Mouse (Mus musculus) monocyte, adult 5-6 weeks (primary cell): ENCODE measurements around the gene Tsc2. TPM values are rescaled to one million over a fixed set of nuclear protein-coding genes. Genes with fewer than 3 reads are reported as not detected.

ENCODE experiments used
- ATAC-seq: fragments of 153-309, 156-312 bp; replicated peaks from 2 replicates; pipeline ENCODE4 v1.8.0; 2017; ENCODE audit warnings: mild to moderate bottlenecking; ENCODE audit not compliant: low TSS enrichment, insufficient number of reproducible peaks, severe bottlenecking, poor library complexity, low FRiP score
- total RNA-seq: library from RNA; stranded (forward); fragments of 200-1000, 200-491, 200-594 nt; gene quantifications from 3 replicates; pipeline ENCODE4 v1.2.3, GENCODE M21; 2017

Gene Tsc2
- total RNA-seq, 1 experiment from 2014 or later: 20.2 TPM

DNA sequence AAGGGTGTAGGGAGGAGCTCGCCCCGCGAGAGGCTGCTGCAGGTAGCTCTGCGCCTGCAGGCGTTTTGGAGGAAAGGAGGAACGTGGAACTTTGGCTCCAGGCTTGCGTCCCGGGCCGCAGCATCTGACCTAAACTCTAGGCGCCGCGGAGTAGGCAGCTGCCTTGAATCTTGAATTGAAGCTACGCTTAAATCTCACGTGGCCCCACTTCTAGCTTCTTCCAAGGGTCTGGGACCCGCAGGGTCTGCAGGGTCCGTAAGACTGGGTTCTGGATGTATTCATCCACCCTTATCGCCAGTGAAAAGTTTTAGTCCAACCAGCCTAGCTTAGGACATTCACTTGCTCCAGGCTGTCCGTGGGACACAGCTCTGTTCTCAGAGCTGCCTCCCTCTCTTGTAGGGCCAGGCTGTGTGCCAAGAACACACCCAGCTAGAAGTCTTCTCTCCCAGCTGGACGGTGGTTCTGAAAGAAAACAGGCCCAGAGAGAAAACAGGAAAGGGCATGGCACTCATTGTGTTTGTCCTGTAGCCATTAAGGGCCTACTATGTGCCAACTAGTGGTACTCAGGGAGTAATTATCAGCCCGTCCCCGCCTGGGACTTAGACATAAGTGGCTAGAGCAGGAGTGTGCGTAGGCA is 501 bp upstream of the Tsc2 start:
- ATAC-seq: no peak

DNA sequence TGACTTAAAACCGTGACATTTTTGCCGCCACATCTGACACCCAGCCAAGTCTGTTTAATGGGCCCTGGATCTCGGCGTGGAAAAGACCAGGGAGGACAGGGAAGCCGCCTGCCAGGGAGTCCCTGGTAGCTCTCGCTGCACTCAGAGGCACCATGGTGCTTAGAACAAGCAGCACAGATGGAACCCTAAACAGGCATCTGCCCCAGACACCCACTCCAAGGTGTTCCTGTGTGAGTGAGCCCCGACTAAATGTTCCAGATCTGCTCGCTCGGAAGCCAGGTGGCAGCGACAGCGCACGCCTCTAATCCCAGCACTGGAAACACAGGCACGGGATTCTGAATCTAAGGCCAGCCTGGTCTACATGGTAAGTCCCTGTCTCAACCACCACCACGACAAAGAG is 2.4 kb downstream of the Tsc2 start:
- no peak for ATAC-seq

DNA sequence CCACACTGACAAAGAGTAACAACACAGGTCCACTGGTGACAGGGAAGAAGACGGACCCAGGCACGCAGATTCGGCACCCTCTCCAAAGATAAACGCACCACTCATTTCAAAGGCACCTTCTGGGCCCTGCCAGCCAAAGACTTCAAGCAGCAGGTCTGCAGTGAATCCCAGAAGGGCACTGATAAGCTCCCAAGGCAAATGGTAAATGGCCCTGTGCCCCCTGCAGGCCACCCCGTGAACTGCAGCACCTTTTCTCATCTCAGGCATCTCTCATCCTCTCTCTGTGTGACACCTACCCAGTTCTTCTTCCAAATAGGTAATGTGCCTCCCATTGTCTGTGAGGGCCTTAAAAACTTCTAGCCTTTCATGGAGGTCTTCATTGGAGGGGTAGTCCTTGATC is 3.8 kb downstream of the Tsc2 start:
- peak; percentile 71 for ATAC-seq

DNA sequence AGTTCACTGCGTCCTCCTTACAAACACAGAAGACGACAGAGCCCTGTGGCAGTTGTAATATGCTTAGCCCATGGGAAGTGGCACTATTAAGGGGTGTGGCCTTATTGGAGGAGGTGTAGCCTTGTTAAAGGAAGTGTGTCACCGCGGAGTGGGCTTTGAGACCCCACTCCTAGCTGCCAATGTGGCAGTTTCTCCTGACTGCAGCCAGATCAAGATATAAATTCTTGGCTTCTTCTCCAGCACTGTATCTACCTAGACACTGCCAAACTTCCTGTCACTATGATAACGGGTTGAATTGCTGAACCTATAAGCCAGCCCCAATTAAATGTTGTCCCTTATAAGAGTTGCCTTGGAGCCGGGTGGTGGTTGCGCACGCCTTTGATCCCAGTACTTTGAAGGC is 7.0 kb downstream of the Tsc2 start:
- no peak for ATAC-seq

DNA sequence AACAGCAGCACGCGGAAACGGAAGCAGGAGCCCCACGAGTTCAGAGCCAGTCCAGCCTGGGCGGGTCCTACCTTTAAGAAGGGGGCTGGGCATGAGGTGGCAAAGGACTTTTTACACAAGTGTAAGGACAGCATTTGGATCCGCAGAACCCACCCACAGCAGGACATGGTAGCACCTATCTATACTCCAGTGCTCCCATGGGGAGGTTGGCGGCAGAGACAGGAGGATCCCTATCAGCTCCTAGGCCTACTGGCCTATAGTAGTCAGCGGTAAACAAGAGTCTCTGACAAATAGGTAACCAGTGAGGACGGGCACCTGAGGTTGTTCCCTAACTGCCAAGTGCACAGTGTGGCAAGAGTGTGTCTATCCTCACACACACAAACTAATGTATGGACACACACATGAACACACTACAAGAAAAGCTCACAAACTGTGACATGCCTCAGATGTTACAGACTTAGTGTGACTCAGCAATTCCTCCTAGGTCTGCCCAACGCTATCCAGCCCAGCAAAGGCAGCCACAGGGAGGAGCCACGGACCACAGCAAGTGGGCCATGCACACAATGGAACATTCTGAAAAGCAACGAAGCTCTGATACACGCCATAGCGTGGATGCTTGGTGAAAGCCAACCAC is 14.8 kb downstream of the Tsc2 start:
- no peak for ATAC-seq

DNA sequence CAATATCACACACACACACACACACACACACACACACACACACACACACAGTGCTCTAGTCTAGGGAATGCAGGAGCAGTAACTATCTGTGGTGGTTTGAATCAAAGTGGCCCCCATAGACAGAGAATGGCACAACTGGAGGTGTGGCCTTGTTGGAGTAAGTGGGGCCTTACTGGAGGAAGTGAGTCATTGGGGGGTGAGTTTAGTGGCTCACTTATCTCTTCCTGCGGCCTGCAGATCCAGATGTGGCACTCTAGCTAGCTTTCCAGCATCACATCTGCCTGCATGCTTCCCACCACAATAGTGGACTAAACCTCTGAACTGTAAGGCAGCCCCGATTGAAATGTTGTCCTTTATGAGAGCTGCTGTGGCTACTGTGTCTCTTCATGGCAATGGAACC is 21.7 kb downstream of the Tsc2 start:
- no peak for ATAC-seq

DNA sequence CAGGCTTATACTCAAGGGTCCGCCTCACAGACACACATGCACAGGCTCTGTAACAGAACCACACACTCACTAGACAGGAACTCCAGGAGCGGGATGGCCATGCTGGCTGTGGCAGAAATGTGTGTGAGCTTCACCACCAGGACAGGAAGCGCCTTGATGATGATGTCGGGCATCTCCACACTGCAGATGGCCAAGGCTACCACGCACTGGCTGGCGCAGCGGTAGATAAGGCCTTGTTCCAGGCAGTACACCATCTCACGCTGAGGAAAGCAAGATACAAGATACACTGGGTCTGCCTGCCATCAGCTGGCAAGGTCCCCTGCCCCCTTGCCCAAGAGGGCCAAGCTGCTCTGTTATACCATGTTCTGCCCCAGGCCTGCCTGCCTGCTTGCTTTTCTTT is 23.6 kb downstream of the Tsc2 start:
- ATAC-seq: no peak

DNA sequence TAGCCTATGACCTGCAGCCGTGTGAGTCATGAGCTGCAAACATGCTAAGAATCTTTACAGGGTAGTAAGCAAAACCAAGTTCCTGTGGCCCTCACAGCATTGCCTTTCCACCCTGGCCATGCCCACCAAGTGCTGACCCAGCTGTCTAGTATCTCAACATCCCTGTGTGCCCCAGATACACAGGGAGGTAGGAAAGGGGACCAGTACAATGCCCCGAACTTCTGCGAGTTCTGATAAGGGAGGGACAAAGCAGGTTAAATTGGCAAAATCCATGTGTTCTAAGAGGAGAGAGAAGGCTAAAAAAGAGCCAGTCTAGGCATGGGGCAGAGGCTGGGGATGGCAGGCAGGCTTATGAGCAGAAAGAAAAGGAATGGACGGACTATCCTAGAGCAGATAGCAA is 24.1 kb downstream of the Tsc2 start:
- no peak for ATAC-seq

DNA sequence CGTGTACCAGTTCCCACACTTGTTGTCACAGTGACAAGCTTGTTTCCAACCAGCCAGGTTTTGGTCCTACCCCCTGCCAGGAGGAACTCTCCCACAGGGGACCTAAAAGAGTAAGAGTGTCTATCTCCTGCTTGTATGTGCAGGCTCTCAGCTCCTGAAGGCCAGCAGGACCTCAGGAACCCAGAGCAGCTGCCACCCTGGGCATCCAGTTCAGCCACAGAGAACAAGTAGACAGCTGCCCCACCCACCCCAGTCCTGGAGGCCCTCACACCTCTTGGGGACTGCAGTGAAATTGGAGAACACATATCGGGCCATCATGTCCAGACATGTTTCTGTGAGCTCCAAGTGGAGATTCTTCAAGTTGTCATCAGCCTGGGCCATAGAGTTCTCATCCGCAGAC is 27.9 kb downstream of the Tsc2 start:
- ATAC-seq: no peak

DNA sequence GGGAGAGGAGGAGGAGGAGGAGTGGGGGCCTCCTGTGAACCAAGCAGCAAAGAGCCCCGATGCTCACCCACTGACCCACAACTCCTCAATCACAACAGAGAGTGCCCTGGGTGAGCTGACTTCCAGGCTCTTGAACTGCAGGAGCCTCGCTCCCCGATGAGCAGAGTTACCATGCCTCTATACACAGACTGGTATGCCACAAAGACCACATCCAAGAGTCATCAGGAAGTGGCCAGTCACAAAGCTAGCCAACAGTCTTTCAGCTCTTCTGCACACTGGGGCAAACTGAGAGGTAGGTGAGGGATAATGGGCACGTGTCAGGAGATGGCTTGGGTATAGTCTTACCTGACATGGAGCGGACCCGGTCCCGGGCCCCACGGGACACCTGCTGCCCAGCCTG is 28.5 kb downstream of the Tsc2 start:
- 0 out of 2 replicates have a peak, but pooled peaks have one; percentile 23 for ATAC-seq

DNA sequence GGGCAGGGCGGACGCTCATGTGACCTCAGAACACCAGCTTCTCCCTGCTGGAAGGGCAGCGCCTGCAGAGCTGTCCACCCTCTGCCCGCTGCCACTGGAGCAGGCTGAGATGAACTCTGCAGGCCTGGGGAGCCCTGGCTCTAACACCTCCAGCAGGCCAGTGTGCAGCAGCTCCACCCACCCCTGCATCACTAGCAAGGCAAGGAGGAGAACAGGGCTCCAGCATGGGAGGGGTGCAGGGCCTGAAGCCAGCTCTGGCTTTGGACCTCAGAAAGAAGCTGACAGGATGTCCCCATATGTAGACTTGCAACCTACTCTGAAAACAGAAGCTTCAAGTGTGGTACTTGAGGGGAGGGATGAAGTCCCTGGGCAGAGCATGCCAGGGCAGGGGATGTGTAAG is 31.9 kb downstream of the Tsc2 start:
- ATAC-seq: no peak

DNA sequence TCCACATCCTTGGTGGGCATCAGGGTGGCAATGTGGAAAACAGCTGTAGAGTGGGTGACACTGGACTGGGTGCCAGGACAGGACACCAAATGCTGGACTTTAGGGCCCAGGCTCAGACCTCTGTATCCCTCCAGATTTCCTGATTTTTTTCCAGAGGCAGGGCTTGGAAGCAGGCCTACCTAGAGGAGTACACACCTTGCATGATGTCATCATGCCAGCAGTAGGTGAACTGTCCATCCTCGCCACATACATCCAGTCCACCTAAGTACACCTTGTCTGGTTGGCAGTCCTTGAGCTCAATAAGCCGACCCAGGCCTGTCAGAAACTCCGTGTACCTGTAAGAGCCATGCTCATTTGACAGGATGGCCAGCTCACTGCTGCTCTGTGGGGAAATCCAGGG is 34.4 kb downstream of the Tsc2 start:
- ATAC-seq: no peak

DNA sequence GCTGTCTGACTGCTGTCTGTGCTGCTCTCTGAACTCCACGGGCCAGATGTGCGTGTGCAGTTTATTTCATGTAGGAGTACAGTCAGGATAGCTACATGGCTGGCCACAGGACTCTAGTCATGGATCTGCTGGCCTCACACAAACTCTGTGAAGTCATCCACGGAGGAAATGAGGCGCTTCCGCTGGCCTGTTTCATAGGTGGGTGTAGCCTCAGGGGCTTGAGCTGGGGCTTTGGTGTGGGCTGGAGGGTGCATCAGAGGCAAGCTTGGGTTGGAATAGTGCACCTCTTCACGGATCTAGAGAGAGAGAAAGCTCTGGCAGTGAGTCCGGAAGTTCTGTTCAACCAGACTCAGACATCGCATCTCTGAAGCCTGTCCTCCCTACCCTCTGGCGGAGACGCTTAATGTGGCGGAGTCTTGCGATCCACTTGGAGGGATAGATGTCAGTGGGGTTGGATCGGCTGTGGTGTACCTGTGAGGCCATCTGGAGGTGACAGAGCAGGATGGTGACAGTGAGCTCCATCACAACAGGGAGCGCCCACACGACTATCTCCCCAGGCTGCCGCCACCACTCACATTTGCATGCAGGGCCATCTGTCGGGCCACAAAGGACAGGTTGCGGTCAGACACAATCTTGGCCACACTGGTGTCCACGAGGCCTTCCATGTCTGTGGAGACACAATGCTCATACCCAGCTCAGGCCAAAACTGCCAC is 35.8 kb downstream of the Tsc2 start:
- no peak for ATAC-seq

DNA sequence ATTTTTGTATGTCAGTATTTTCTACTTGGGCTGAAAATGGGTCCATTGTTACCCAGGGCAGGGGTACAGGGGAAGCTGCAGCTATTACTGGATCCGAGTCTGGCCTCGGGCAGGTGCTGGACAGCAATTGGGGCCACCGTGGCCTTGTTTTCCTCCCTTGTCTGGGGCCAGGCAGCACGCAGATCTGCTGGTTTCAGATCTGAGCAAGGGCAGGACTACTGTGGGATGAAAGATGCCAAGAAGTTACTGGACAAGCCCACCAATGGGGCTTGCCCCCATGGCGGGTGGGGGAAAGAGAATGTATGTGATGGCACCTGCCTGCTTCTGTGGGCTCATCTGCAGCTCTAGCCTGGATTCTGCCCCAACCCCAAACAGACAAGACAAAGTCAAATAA is 36.4 kb downstream of the Tsc2 start:
- ATAC-seq: no peak

DNA sequence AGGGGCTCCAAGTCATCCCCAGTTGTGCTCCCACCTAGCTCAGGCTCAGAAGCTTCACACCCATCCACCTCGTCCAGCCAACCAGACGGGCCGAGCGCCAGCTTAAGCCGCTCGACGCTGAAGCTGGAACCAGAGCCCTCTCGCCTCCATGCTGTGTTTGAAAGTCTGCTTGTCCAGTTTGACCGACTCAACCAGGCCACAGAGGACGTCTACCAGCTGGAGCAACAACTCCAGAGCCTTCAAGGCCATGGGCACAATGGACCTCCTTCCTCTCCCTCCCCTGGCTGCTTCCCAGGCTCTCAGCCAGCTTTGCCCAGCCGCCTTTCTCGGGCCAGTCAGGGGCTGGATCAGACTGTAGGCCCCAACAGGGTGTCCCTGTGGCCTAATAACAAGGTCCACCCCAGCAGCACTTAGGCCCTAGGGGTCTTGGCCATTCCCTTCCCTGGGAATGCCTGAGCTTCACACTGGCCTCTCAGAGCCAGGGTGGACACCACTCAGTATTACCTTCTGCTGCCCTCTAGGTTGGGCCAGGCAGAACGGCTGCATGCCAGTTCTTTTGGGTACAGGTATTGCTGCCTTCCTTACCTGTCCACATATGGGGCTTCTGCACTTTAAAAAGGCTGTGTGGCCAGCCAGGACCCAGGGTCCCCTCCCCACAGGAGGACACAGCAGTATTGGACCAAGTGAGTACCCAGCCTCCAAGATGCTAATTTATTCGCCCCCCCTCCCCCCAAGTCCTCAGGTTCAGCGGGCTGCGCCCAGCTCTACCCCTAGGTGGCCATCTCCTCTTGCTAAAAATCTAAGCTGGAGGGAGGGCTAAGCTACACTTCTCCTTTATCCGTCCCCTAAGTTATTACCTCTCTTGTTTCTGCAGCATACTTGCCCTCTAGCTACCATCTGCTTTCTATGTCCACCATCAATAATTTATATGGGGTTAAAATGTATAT is 37.0 kb downstream of the Tsc2 start:
- no peak for ATAC-seq

DNA sequence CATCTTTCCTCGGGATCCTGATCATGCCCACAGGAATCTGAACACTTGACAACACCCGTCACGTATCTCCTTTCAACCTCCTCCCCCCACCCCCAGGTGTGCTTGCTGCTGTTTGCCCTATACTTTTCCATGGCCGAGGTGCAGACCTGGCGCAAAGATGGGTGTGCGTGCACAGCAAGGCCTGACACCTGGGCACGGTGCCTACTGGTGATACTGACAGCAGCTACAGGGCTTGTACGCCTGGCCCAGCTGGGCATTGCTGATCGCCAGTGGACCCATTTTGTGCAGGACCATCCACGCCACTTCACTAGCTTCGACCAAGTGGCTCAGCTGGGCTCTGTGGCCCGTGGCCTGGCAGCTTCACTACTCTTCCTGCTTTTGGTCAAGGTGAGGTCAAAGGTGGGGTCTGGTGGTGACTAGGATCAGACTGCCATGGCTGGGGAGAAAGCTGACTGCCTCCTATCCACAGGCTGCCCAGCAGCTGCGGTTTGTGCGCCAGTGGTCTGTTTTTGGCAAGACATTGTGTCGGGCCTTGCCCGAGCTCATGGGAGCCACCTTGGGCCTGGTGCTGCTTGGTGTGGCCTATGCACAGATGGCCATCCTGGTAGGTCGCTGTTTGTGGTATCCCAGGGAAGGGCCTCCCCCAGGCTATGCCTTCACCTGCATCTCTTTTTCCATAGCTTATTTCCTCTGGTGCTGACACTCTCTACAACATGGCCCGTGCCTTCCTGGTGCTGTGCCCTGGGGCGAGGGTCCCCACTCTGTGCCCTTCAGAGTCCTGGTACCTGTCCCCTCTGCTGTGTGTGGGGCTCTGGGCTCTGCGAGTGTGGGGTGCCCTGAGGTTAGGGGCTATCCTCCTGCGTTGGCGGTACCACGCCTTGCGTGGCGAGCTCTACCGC is 38.2 kb downstream of the Tsc2 start:
- no peak for ATAC-seq

DNA sequence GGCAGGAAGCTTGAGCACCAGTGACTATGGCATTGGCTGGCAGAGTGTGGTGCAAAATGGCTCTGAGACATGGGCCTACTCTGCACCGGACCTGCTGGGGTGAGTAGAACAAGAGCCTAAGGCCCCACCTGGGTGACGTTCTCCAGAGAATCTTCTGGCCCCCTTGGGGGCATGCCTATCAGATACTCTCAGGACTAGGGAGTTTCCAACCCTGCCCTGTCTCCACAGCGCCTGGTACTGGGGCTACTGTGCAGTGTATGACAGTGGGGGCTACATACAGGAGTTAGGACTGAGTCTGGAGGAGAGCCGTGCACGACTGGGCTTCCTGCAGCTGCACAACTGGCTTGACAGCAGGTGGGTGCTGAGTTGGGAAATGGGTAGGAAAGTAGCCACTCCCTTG is 39.2 kb downstream of the Tsc2 start:
- no peak for ATAC-seq

DNA sequence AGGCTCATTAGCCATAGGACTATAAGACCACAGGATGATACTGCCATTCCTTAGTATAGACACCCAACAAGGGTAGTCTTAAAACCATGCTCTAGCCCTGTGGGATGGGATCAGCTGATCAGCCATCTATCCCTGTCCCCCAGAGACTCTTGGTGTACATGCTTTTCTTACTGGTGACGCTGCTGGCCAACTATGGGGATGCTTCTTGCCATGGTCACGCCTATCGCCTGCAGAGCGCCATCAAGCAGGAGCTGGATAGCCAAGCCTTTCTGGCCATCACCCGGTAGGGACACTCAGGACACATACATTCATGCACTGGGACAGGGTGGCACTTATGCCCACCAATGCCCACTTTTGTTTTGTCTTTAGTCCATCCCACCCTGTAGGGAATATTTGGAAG is 40.7 kb downstream of the Tsc2 start:
- no peak for ATAC-seq
